Mouse (Mus musculus): ENCODE data around the gene Pold4. TPM values are rescaled to one million over a fixed set of nuclear protein-coding genes. Genes with fewer than 3 reads are reported as not detected.
A peak's percentile ranks its signal among the peaks of the same experiment; 100 is the strongest.

The Pold4 gene
- total RNA-seq, 4 experiments from 2014 or later = 39.0 to 53.5 (median 52.4) TPM

DNA sequence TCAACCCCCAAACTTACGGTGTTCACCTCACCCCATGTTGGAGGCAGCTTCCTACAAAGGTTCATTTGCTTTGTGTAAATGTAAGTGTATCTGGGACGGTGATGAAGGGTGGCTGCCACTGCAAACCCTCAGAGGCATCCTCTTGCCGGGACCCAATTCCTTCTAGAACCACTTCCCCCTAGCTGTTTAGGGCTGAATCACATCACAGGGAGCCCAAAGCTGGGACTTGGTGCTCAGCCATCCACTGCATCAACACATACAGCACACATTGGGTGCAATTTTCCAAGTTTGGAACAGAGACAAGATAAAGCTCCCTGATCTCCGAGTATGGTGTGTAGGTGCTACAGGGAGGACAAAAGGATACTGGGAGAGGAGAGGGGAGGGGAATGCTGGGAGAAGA is 26.8 kb upstream of the Pold4 start:
- no peak for DNase-seq

GRCm38 (mm10) chr19:4206971-4207370 is 24.7 kb upstream of the Pold4 start:
- peak; percentile 71 for DNase-seq

DNA sequence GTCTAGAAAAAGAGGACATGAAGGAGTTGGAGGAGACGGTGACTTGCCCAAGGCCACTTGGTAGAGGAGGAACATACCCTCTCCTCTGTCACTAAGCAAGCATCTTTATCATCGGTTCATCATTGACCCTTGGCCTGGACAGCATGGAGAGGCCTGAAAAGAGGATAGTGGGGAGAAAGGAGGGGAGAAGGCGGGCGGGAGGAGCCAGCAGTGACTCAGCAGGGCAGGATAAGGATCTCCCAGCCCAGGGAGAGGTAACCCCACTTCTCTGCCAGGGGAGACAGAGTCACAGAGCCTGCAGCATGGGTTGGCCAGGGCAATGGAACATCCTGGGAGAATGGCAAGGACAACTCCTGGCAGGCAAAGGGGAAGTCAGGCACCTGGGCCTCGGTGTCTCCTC is 23.1 kb upstream of the Pold4 start:
- DNase-seq = no peak

GRCm38 (mm10) chr19:4211891-4212588 is 19.7 kb upstream of the Pold4 start:
- DNase-seq = no peak

DNA sequence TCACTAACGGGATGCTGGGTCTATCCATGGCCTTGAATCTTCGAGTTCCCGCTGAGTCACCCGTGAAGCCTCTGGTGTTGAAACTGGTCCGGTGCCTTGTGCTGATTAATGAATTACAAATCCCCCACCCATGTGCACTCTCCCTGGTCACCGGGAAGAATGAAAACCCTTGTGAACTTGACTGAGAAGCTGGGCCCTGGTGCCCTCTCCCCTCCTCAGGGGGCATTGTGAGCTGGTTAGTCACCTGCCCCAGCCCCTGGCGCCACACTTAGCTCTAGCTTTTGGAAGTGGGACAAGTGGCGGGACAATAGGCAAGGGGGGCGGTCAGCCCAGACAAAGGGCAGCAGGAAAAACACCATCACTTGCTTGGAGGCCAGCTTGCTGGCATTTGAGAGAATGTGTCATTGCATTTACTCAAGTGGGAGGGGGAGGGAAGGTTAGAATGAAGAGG is 18.1 kb upstream of the Pold4 start:
- DNase-seq = peak; percentile 67

GRCm38 (mm10) chr19:4214071-4214770 is 17.5 kb upstream of the Pold4 start, which contains the start of the genes Clcf1 and AC109138.7:
TSS of gene Clcf1 (plus strand) at chr19:4214238.
TSS of gene AC109138.7 (plus strand) at chr19:4214357.
- DNase-seq = no peak

DNA sequence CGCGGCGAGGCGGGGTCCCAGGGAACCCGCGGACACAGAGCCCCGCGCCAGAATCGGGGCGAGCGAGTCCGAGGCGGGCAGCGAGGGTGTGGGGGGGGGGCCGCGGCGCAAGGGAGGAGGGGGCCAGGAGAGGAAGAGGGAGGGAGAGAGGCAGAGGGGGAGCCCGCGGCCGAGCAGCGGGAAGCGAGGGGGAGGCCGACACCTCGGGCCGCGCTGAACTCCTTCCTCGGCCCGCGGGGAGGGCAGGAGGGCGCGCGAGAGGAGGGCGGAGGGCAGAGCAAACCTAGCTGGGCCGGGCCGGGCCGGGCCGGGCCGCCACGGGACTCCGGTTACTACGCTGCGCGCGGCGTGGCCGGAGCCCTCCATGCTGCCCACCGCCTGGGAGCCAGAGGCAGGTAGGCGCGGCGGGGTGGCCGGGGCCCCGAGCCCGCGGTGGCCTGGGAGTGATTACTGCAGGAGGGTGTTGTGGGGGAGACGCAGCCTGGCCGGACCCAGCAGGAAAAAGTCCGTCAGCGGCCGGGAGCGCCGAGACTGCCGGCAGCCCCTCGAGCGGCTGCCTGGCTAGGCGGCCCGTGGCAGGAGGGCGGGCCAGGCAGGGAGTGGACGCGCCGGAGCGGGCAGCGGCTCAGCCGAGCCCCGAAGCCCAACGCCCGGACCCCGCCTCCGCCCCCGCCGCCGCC is 16.8 kb upstream of the Pold4 start:
- no peak for DNase-seq

GRCm38 (mm10) chr19:4215451-4215840 is 16.3 kb upstream of the Pold4 start:
- no peak for DNase-seq

GRCm38 (mm10) chr19:4216041-4216685 is 15.5 kb upstream of the Pold4 start:
- no peak for DNase-seq

DNA sequence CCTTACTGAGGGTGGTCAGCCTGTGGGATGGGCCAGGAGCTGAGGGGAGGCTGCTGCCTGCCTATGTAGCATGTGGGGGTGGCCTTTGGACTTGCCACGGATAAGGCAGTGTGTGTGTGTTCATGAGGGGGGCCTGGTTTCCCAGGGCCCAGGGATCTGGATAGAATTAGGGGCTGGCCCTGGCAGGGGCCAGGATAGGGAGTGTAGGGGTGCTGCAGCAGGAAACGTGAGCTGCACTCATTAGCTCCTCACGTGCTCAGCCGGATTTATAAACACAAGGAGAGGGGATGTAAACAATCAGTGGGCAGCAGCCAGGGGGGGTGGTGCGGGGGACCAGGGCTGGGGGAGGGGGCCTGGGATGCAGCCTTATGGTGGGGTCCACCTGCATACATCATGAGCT is 14.6 kb upstream of the Pold4 start:
- DNase-seq = no peak

DNA sequence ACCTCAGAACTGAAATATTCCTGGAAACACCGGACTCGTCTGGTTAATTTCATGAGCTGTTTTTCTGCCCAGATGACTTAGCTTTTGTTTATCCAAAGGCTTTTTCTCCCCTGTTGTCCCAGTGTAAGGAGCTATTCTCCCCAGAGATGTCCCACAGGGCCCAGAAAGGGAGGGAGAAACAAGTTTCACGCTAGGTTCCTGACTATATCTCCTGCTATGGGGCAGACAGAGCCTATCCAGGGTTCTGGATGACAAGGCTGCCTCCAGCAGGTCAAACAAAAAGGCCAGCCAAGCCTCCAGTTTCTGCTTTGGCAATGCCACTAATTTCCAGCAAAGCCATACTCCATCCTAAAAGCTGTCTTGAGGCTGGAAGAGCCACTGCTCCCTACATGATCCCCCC is 13.8 kb upstream of the Pold4 start:
- no peak for DNase-seq

DNA sequence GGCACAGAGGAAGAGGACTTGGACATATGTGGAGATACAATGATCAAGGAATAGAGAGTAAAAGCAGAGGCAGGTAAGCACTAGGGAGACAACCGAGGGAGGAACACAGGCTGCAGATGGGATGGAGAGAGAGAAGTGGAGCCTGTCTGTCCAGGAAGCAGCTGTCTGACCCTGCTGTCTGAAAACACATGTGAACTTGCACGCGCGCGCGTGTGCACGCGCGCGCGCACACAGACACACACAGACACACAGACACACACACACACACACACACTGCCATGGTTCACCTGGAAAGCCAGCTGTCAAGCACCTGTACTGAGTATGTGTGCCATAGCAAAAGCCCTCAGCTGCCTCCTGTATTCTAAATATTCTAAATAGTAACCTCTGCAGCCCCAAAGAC is 13.4 kb upstream of the Pold4 start:
- no peak for DNase-seq

GRCm38 (mm10) chr19:4218784-4219183 is 12.9 kb upstream of the Pold4 start:
- DNase-seq = no peak

- DNase-seq = no peak
These were observed 11.8 kb upstream of the Pold4 start for GRCm38 (mm10) chr19:4219943-4220342.

GRCm38 (mm10) chr19:4220416-4220815 is 11.3 kb upstream of the Pold4 start:
- no peak for DNase-seq

DNA sequence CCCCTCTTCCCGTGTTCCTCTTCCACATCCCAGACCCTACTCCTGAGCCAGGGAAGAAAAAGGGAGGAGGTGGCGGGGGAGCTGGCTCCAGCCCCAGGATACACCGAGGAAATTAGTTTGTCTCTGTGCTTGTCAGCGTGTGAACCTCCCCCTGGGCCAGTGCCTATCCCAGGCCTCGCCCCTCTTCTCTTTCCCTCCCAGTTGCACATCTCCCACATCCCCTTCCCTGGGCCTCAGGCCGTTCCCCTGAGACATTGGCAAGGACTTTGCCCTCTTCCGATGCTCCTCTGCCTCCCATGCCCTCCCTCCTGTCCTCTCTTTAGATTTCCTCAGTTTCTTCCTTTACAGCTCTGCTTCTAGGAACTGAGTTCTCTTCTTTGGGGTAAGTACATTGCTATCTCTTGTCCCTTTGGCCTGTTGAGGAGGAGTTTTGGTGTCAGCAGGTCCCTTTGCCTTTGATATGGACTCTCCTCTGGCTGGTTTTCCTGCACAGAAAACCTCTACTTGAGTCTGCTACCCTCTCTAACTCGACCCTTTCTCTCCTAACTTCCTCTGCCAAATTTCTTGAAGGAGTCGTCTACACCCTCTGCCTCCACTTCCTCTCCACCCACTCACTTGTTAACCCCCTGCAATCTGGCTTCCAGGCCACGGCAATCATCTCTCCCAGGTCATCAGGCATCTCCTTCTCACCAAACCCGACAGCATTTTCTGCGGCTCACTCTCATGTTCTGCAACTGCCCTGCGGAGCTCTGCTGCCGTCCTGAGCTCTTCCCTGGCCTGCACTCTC is 10.5 kb upstream of the Pold4 start:
- no peak for DNase-seq

GRCm38 (mm10) chr19:4222165-4222564 is 9.5 kb upstream of the Pold4 start:
- DNase-seq = no peak

GRCm38 (mm10) chr19:4226779-4227178 is 4.9 kb upstream of the Pold4 start:
- DNase-seq = no peak

GRCm38 (mm10) chr19:4227446-4227845 is 4.3 kb upstream of the Pold4 start:
- no peak for DNase-seq

- no peak for DNase-seq
These were observed 3.6 kb upstream of the Pold4 start for GRCm38 (mm10) chr19:4227894-4228678.

DNA sequence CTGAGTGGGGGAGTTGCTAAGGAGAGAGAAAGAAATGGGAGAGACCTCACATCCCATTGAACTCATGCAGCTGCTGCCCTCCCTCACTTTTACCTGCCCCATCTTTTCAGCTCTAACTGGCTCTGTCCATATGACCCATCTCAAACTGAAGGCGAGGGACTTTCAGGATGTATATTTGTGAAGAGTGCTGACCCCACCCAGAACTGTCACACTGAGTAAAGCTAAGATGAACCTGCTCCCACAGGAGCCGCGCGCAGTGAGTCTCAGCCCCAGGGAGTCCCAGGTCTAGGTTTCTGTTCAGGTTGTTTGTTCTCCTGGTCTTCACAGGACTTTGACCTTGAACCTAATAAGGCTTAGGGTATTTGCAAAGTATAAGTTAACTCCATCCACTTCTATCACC is 2.8 kb upstream of the Pold4 start:
- no peak for DNase-seq
